Mouse (Mus musculus) monocyte, adult 5-6 weeks (primary cell): ENCODE measurements around the gene Tesc. TPM values are rescaled to one million over a fixed set of nuclear protein-coding genes. Genes with fewer than 3 reads are reported as not detected.

ENCODE experiments used
- ATAC-seq: fragments of 153-309, 156-312 bp; replicated peaks from 2 replicates; pipeline ENCODE4 v1.8.0; 2017; ENCODE audit warnings: mild to moderate bottlenecking; ENCODE audit not compliant: low TSS enrichment, insufficient number of reproducible peaks, severe bottlenecking, poor library complexity, low FRiP score
- total RNA-seq: library from RNA; stranded (forward); fragments of 200-1000, 200-491, 200-594 nt; gene quantifications from 3 replicates; pipeline ENCODE4 v1.2.3, GENCODE M21; 2017

Gene Tesc
- total RNA-seq, 1 experiment from 2014 or later = 6.9 TPM

DNA sequence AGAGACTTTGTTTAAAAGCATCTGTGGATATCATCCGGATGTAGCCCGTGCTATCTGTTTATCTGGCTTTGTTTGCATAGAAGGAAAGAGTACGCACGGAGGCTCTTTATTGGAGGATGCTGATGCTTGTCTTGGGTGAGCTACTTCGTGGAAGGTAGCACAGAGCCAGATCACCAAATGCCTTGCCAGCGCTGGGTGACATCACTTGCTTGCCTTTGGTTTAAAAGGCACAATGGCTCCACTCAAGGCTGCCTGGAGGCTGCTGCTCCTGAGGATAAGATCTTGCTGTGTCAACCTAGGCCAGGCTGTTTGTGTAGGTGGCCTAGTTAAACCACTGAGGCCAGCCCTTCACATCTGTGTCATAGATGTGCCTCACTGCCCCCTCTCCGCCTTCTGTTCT, 16.7 kb upstream of the Tesc start:
- no peak for ATAC-seq

GRCm38 (mm10) chr5:118011796-118012195, 15.7 kb upstream of the Tesc start:
- no peak for ATAC-seq

GRCm38 (mm10) chr5:118015028-118015427, 12.5 kb upstream of the Tesc start:
- ATAC-seq = no peak

DNA sequence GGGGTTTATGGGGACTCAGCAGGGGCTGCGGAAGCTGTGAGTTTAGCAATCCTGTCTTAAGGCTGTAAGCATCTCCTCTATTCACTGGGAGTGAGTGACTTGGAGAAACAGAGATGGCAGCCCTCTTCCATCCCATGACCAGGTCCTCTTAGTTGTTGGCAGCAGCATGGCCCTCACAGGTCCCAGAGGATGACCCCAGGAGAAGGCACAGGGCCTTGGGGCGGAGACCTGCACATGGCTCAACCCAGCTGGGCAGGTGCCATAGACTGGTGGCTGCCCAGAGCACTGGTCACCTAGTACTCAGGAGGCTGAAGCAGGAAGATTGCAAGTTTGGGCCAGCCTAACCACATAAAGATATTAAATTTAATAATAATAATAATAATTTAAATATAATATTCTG, 11.9 kb upstream of the Tesc start:
- no peak for ATAC-seq

- ATAC-seq = no peak
Measured at GRCm38 (mm10) chr5:118017527-118017926, 10.0 kb upstream of the Tesc start.

DNA sequence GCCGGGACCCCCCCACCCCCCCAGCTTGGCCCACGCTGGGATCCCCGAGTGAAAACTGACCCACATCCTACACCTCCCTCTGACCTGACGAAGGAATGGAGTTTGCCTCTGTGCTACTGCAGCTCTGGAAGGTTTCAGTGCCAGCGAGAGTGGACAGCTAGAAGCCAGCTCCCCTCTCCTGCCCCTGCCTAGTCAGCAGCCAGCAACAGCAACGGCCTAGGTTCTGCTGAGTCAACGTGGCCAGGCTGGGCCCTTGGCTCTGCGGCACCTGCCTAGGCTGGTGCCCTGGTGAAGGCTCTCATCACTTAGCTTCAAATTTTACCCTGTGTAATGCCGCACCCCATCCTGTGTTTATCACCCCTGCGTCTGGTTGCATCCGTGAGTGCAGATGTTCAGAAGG, 7.6 kb upstream of the Tesc start:
- ATAC-seq = no peak

GRCm38 (mm10) chr5:118023053-118023452, 4.5 kb upstream of the Tesc start:
- no peak for ATAC-seq

DNA sequence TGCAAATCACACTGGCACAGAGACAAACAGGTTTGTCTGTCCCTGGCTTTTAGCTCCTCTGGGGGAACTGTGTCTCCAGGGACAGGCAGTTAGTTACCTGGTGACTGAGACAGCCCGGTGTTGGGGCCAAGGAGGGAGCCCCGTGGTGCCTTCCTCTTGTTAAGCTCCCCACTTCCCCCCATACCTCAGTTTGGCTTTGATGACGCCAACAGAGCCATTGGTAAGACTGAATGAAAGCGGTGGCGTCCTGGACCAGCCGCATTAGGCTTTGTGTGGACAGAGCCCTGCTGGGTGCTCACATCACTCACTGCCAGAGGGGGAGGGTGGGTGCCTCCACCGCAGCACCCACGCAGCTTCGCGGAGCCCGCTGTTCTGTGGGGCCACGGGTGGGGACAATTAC, 1.7 kb upstream of the Tesc start:
- no peak for ATAC-seq

DNA sequence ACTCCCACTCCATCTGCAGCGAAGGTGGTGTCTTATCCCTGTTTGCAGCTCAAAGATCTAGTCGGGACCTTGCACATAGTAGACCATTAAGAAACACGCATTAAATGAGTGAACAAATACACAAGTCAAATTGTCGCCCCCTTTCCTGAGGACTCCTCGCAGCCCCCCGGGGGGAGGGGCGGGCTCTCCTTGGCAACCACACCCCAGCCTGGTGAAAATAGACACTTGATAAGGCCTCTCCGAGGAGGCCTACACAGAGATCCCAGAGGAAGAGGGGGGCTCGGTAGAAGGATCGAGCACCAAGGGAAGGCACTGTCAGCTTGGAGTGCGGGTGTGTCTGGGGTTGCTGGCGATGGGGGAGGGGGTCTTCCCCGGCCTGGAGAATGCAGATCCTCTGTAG, 1.2 kb upstream of the Tesc start:
- ATAC-seq = no peak

DNA sequence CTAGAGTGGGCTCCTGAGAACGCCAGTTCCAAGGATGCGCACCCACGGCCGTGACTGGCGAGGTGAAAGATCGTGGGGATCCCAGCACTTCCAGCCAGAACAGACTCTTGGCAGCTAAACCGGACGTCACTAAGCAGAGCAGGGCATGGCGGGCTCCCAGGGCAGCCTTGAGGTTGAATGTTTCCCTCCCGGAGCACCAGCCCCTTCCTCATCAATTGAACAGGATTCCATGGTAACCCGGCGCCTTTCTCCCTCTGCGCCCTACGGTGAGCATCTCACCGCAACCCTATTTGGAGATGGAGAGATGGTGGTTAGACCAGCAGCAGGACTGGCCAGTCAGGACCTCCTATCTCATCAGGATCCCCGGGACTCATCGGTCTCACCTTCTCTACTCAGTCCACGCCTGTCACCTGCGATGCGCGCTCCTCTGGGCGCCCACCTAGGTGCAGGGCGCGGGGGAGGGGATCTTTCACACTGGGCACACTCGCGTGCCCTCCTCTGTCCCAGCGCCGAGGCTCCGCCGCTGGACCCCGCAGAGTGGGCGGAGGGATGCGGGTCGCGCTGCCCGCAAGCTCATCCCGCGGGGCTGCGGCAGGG, 344 bp upstream of the Tesc start:
- ATAC-seq = no peak

DNA sequence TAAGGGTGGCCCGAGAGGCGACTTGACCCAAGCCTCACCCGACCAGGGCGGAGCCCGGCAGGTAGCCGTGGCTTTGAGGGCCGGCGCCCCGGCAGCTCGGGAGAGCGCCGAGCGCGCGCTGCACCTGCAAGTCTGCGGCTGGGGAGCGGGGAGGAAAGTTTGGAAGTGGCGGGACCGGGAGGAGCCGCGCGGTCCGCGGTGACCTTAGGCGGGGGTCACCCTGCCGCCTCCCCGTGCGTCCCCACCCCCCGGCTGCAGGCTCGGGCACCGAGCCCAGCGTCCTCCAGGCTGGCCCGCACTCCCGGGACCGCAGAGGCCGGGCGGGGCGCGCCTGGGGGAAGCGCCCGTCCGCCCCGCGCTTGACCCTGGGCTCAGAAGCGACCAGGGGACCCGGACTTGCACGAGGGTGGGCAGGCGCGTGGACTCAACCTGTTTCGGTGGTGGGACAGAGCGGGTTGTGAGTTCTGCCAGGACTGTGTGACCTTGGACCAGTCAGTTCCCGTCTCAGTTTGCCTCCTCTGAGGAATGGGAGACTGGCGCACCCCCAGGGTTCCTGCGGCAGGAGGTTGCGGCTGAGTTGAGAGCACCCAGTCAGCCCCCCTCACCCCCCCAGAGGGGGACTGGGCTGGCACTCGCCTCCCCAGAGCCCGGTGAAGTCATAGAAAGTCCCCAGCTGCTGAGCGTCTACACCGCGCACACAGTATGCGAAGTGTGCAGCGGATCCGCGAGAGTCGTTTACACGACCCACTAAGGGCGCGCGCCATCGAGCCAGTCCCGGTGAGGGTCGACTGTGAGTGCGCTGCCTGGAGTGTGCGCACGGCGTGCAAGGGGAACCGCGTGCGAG, 870 bp downstream of the Tesc start:
- ATAC-seq = no peak

GRCm38 (mm10) chr5:118029035-118029408, 1.5 kb downstream of the Tesc start:
- ATAC-seq = 0 out of 2 replicates have a peak, but pooled peaks have one; percentile 6

- ATAC-seq = no peak
Measured at GRCm38 (mm10) chr5:118029420-118029819, 1.9 kb downstream of the Tesc start.

DNA sequence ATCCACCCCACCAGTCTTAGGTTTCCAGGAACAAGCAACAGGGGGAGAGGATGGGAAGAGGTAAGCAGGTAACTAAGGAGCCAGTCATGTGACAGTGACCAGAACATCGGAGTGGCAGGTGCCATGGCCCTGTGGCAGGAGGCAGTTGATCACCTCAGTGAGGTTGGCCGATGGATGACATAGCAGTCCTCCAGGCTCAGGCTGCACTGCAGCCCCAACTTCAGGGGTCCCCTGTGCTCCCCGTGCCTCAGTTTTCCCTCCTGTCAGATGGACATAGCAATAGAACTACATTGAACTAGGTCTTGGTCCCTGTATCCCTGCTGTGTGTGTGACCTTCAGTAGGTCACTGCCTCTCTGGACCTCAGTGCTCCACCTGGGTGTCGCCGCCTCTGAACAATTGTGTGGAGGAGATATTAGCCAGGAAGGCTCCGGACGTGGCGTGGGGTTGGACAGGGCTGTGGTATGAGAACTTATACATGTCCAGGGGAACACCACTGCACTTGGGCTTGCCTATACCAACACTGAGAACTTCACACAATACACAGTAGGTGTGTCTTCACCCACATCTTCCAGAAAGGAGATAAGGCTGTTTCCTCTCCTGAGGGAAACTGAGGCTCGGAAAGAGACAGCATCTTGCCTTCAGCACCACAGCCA, 2.6 kb downstream of the Tesc start:
- ATAC-seq = no peak

GRCm38 (mm10) chr5:118031059-118031458, 3.5 kb downstream of the Tesc start:
- ATAC-seq = no peak

DNA sequence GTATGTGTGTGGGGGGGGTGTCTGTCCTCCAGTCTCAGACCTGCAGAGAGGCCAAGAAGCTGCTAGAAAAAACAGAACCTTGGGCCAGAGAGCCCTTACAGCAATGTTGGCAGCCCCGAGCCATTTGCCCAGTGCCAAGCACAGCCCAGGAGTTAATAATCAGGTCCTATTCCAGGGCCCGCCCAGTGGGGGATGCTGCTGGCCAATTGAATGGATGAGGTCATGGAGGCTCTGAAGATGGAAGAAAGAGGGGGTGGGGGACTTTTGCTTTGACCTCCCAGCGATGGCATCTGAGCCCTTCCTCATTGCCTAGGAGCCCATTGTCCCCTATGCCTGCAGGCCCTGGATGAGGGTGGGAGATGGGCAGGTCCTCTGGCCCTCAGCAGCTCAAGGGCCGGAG, 4.0 kb downstream of the Tesc start:
- ATAC-seq = no peak

GRCm38 (mm10) chr5:118033328-118033727, 5.8 kb downstream of the Tesc start:
- ATAC-seq = no peak

GRCm38 (mm10) chr5:118033740-118034139, 6.2 kb downstream of the Tesc start:
- no peak for ATAC-seq

- no peak for ATAC-seq
Measured at GRCm38 (mm10) chr5:118034632-118035031, 7.1 kb downstream of the Tesc start.

- ATAC-seq = no peak
Measured at GRCm38 (mm10) chr5:118035786-118036185, 8.2 kb downstream of the Tesc start.
